Mouse (Mus musculus) limb, embryonic 10.5 days (tissue): ENCODE results near the gene Cluh. TPM values are rescaled to one million over a fixed set of nuclear protein-coding genes. Genes with fewer than 3 reads are reported as not detected.
A peak's percentile ranks its signal among the peaks of the same experiment; 100 is the strongest.

Source experiments
- DNase-seq: peaks from one replicate; pipeline ENCODE4 v3.0.0-alpha.2; 2017; ENCODE audit warnings: low spot score
- H3K27ac ChIP-seq: fragments of 300-500 bp; sonication (generic); 2 replicates; pipeline ENCODE4 v1.5.1; 2016; ENCODE audit warnings: mild to moderate bottlenecking
- H3K27me3 ChIP-seq: fragments of 300-500 bp; sonication (generic); 2 replicates; pipeline ENCODE4 v1.6.1; 2016; ENCODE audit warnings: low read depth, mild to moderate bottlenecking; ENCODE audit not compliant: poor library complexity, severe bottlenecking
- H3K36me3 ChIP-seq: fragments of 300-500 bp; sonication (generic); 2 replicates; pipeline ENCODE4 v1.6.1; 2016; ENCODE audit warnings: mild to moderate bottlenecking, moderate library complexity
- H3K4me1 ChIP-seq: fragments of 300-500 bp; sonication (generic); 2 replicates; pipeline ENCODE4 v1.6.1; 2016
- H3K4me3 ChIP-seq: fragments of 300-500 bp; sonication (generic); 2 replicates; pipeline ENCODE4 v1.5.1; 2016; ENCODE audit warnings: mild to moderate bottlenecking, moderate library complexity
- H3K9me3 ChIP-seq: fragments of 300-500 bp; sonication (generic); replicated peaks from 2 replicates; pipeline ENCODE4 v1.6.1; 2016; ENCODE audit warnings: mild to moderate bottlenecking
- WGBS: fragments of 180-500 bp; shearing (Covaris S2); methylation state at CpG from one replicate; pipeline ENCODE4 v1.1.7; 2016; 5-methylcytosine and 5-hydroxymethylcytosine counted together
- polyA plus RNA-seq: library from polyadenylated mRNA; unstranded; fragments of >200 nt; fragmentation: Nextera tagmentation; extraction: Ambion mirVana; gene quantifications from 2 replicates; pipeline ENCODE4 v1.2.1, GENCODE M21; 2016

Gene Cluh
- polyA plus RNA-seq, 1 experiment from 2014 or later: 32.8 TPM

- Histone ChIP-seq H3K36me3 (peaks cover 27% of the 10 kb centered on the region), H3K9me3 (no peaks in the 10 kb centered on the region), H3K4me1 (peaks cover 52% of the 10 kb centered on the region), H3K4me3 (no peak overlapping the region), H3K27ac (peak overlapping the region; percentile 43; the same call in 1 of the 2 replicates), H3K27me3 (no peaks in the 10 kb centered on the region)
- DNase-seq: no peak
- 94% methylated on average over 4 of the region's 4 CpGs for WGBS
These were observed 3.5 kb downstream of the Cluh start for GRCm38 (mm10) chr11:74652791-74653191.

- Histone ChIP-seq H3K4me1 (peaks cover 51% of the 10 kb centered on the region), H3K9me3 (no peaks in the 10 kb centered on the region), H3K27me3 (no peaks in the 10 kb centered on the region), H3K36me3 (peaks cover 33% of the 10 kb centered on the region), H3K27ac (peak overlapping the region; percentile 43; the same call in 1 of the 2 replicates), H3K4me3 (no peak overlapping the region)
- 73% methylated on average over 6 of the region's 6 CpGs for WGBS
- no peak for DNase-seq
These were observed 4.1 kb downstream of the Cluh start for GRCm38 (mm10) chr11:74653385-74653784.

GRCm38 (mm10) chr11:74655941-74656340 is 6.6 kb downstream of the Cluh start:
- 87% methylated on average over 3 of the region's 3 CpGs for WGBS

GRCm38 (mm10) chr11:74660336-74660735 is 11.0 kb downstream of the Cluh start:
- H3K9me3 ChIP-seq: no peaks in the 10 kb centered on the region
- no peak for DNase-seq
- no peaks in the 10 kb centered on the region for H3K4me1 ChIP-seq
- no peaks in the 10 kb centered on the region for H3K27me3 ChIP-seq
- WGBS: 97% methylated on average over 13 of the region's 13 CpGs
- no peak overlapping the region for H3K27ac ChIP-seq
- H3K4me3 ChIP-seq: no peak overlapping the region
- peaks cover 95% of the 10 kb centered on the region for H3K36me3 ChIP-seq

More at GRCm38 (mm10) chr11:74655941-74656340, 6.6 kb downstream of the Cluh start:
- no peaks in the 10 kb centered on the region for H3K27me3 ChIP-seq
- DNase-seq: no peak
- H3K4me3 ChIP-seq: no peak overlapping the region
- peaks cover 58% of the 10 kb centered on the region for H3K36me3 ChIP-seq
- H3K9me3 ChIP-seq: no peaks in the 10 kb centered on the region
- H3K27ac ChIP-seq: no peak overlapping the region
- peaks cover 28% of the 10 kb centered on the region for H3K4me1 ChIP-seq

GRCm38 (mm10) chr11:74661641-74662040 is 12.3 kb downstream of the Cluh start:
- 95% methylated on average over 19 of the region's 19 CpGs for WGBS
- H3K4me1 ChIP-seq: no peaks in the 10 kb centered on the region
- H3K9me3 ChIP-seq: no peaks in the 10 kb centered on the region
- no peak overlapping the region for H3K27ac ChIP-seq
- H3K36me3 ChIP-seq: peaks cover 100% of the 10 kb centered on the region
- no peak for DNase-seq
- no peaks in the 10 kb centered on the region for H3K27me3 ChIP-seq
- H3K4me3 ChIP-seq: no peak overlapping the region

GRCm38 (mm10) chr11:74662221-74662620 is 12.9 kb downstream of the Cluh start:
- H3K36me3 ChIP-seq: peaks cover 100% of the 10 kb centered on the region
- DNase-seq: no peak
- WGBS: 92% methylated on average over 6 of the region's 6 CpGs
- no peak overlapping the region for H3K27ac ChIP-seq
- no peaks in the 10 kb centered on the region for H3K4me1 ChIP-seq
- H3K9me3 ChIP-seq: no peaks in the 10 kb centered on the region
- H3K4me3 ChIP-seq: no peak overlapping the region
- no peaks in the 10 kb centered on the region for H3K27me3 ChIP-seq

- WGBS: 98% methylated on average over 3 of the region's 3 CpGs
- Histone ChIP-seq H3K9me3 (no peaks in the 10 kb centered on the region), H3K4me3 (no peak overlapping the region), H3K4me1 (no peaks in the 10 kb centered on the region), H3K27me3 (no peaks in the 10 kb centered on the region), H3K36me3 (peaks cover 100% of the 10 kb centered on the region), H3K27ac (no peak overlapping the region)
- DNase-seq: no peak
These were observed 15.0 kb downstream of the Cluh start for GRCm38 (mm10) chr11:74664279-74664678.

GRCm38 (mm10) chr11:74664906-74665305 is 15.6 kb downstream of the Cluh start:
- 95% methylated on average over 8 of the region's 8 CpGs for WGBS
- Histone ChIP-seq H3K4me1 (no peaks in the 10 kb centered on the region), H3K36me3 (peaks cover 100% of the 10 kb centered on the region), H3K27ac (no peak overlapping the region), H3K9me3 (no peaks in the 10 kb centered on the region), H3K4me3 (no peak overlapping the region), H3K27me3 (no peaks in the 10 kb centered on the region)
- no peak for DNase-seq

GRCm38 (mm10) chr11:74665631-74666283 is 16.5 kb downstream of the Cluh start:
- Histone ChIP-seq H3K4me1 (no peaks in the 10 kb centered on the region), H3K9me3 (no peaks in the 10 kb centered on the region), H3K36me3 (peaks cover 98% of the 10 kb centered on the region), H3K27me3 (no peaks in the 10 kb centered on the region), H3K27ac (no peak overlapping the region), H3K4me3 (no peak overlapping the region)
- WGBS: 94% methylated on average over 17 of the region's 17 CpGs
- no peak for DNase-seq

GRCm38 (mm10) chr11:74666284-74666652 is 17.0 kb downstream of the Cluh start:
- H3K4me1 ChIP-seq: no peaks in the 10 kb centered on the region
- DNase-seq: no peak
- no peaks in the 10 kb centered on the region for H3K9me3 ChIP-seq
- no peak overlapping the region for H3K27ac ChIP-seq
- peaks cover 93% of the 10 kb centered on the region for H3K36me3 ChIP-seq
- WGBS: 93% methylated on average over 5 of the region's 5 CpGs
- H3K27me3 ChIP-seq: no peaks in the 10 kb centered on the region
- H3K4me3 ChIP-seq: no peak overlapping the region

GRCm38 (mm10) chr11:74666776-74667581 is 17.7 kb downstream of the Cluh start:
- 97% methylated on average over 14 of the region's 14 CpGs for WGBS
- Histone ChIP-seq H3K9me3 (no peaks in the 10 kb centered on the region), H3K36me3 (peaks cover 86% of the 10 kb centered on the region), H3K4me1 (no peaks in the 10 kb centered on the region), H3K27ac (no peak overlapping the region), H3K27me3 (no peaks in the 10 kb centered on the region), H3K4me3 (no peak overlapping the region)
- no peak for DNase-seq

- Histone ChIP-seq H3K27ac (no peak overlapping the region), H3K27me3 (no peaks in the 10 kb centered on the region), H3K4me1 (no peaks in the 10 kb centered on the region), H3K9me3 (no peaks in the 10 kb centered on the region), H3K36me3 (peaks cover 80% of the 10 kb centered on the region), H3K4me3 (no peak overlapping the region)
- no peak for DNase-seq
- WGBS: 94% methylated on average over 13 of the region's 13 CpGs
These were observed 18.3 kb downstream of the Cluh start for GRCm38 (mm10) chr11:74667582-74668010.

- Histone ChIP-seq H3K27ac (no peak overlapping the region), H3K27me3 (no peaks in the 10 kb centered on the region), H3K4me1 (no peaks in the 10 kb centered on the region), H3K9me3 (no peaks in the 10 kb centered on the region), H3K36me3 (peaks cover 78% of the 10 kb centered on the region), H3K4me3 (no peak overlapping the region)
- no peak for DNase-seq
- WGBS: 90% methylated on average over 5 of the region's 5 CpGs
These were observed 19.2 kb downstream of the Cluh start for GRCm38 (mm10) chr11:74668466-74668865.
